Mouse (Mus musculus): ENCODE results near the gene Gm8660.
"Not testable (repeated sequence)": the region's sequence is repeated elsewhere in the genome, so short reads cannot be mapped to it uniquely, and the experiment has no call there.

Gm8660 gene

GRCm38 (mm10) chr7:22370939-22371338, at the start of gene Gm8660:
Gm8660 (minus strand) TSS chr7:22371039.
- DNase-seq (ENCODE audit: extremely low spot score): not testable (repeated sequence)

- DNase-seq (ENCODE audit: extremely low spot score): not testable (repeated sequence)
Measured at GRCm38 (mm10) chr7:22413283-22413682, 42.4 kb upstream of the Gm8660 start, which contains the start of gene Vmn1r148. Vmn1r148 (plus strand) TSS chr7:22413583.

DNA sequence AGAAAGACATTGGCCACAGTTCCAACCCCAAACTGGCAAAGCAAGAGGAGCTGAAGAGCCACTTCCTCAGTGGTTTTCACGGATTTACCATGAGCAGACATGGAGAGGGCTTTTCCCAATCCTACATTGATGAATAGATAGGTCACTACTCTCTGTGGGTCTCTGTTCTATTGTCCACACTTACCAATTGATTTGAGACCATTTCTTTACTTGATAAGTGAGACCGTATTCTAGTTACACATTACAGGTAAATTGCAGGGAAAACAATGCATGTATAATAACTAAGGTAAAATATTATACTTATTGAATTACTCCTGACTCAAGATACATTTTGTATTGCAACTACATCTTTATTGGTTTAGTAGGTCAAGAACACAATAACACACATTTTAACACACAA, 41.2 kb downstream of the Gm8660 start, which contains the start of gene Gm4187:
Gm4187 (minus strand) TSS at position 101 of the 400 bp plus-strand sequence.
- DNase-seq (ENCODE audit: extremely low spot score): not testable (repeated sequence)
